Mouse (Mus musculus): Measurements from ENCODE around the gene Gadl1. TPM values are rescaled to one million over a fixed set of nuclear protein-coding genes. Genes with fewer than 3 reads are reported as not detected.

Gene Gadl1
- polyA plus RNA-seq, 1 experiment from 2014 or later, result 0.23 TPM

DNA sequence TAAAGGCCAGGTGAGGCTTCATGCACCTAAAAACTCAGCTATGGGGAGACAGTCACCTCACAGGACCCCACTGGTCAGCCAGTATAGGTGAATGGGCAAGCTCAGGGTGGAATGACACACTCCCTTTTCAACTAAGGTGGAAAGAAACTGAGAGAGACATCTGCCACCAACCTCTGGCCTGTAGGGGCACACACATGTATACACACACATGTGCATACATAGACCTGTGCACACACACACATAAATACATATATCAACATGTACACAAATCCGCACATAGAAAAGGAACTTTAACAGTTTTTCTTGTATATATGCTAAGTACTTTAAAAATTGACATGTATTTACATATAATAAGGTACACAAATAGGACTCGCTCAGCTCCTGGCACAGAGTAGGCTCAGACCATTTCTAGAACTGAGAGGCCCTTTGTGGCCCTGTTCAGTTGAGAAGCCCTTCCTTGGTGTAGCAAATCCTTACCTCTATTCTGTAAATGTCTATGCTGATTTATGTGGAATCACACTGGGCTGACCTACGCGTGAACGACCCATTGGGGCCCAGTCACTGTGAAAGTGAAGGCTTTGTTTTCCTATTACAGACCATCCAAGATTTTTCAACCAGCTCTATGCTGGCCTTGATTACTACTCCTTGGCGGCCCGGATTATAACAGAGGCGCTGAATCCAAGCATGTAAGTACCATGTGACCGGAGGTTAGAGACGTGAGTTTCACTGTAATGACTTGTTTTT lies 34.5 kb downstream of the Gadl1 start:
- no peaks in the 10 kb centered on the region for H3K36me3 ChIP-seq (replicated peaks; ENCODE audit: control insufficient read depth, insufficient read depth)
- H3K9ac ChIP-seq, result no peak overlapping the region
- 57% methylated on average over 10 of the region's 10 CpGs for WGBS
- H3K27me3 ChIP-seq (ENCODE audit: control insufficient read depth, insufficient read depth, low read length), result no peaks in the 10 kb centered on the region
- no peak overlapping the region for H3K4me3 ChIP-seq (replicated peaks; ENCODE audit: low read length)
- H3K4me2 ChIP-seq (replicated peaks), result no peak overlapping the region
- no peak overlapping the region for H3K27ac ChIP-seq
- ATAC-seq (ENCODE audit: low FRiP score) (peak; percentile 27; the same call in 1 of the 2 replicates), DNase-seq (ENCODE audit: low spot score) (no peak)
- peaks cover 9% of the 10 kb centered on the region; the same call in 1 of the 2 replicates for H3K4me1 ChIP-seq (replicated peaks; ENCODE audit: control insufficient read depth, insufficient read depth, low read length)
- no peaks in the 10 kb centered on the region for H3K9me3 ChIP-seq (ENCODE audit: control insufficient read depth, low read length)

DNA sequence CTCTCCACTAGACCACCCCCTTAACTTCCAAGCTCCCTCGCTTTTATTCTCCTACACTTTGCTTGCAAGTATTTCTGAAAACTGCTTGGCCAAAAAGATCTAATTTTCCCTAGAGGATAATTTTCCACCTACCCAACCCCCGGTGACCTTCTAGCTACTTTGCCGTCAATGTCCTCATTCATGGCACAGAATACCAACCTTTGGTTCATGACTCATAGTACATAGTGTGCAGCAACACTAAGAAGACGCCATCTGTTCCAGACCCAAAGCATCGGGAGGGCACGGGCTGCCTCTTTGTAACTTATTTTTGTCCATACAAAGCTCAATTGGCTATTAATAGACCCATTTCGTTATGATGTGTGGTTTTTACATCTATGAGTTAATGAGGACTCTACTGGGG lies 55.8 kb downstream of the Gadl1 start:
- no peak overlapping the region for H3K27ac ChIP-seq
- DNase-seq (ENCODE audit: low spot score), result no peak
- no peaks in the 10 kb centered on the region for H3K9me3 ChIP-seq (ENCODE audit: control insufficient read depth, low read length)
- H3K4me3 ChIP-seq (replicated peaks; ENCODE audit: low read length), result no peak overlapping the region
- no peaks in the 10 kb centered on the region for H3K4me1 ChIP-seq (replicated peaks; ENCODE audit: control insufficient read depth, insufficient read depth, low read length)
- H3K36me3 ChIP-seq (replicated peaks; ENCODE audit: control insufficient read depth, insufficient read depth), result no peaks in the 10 kb centered on the region
- 90% methylated on average over 7 of the region's 7 CpGs for WGBS
- no peak overlapping the region for H3K9ac ChIP-seq
- no peak for ATAC-seq (ENCODE audit: low FRiP score)
- no peak overlapping the region for H3K4me2 ChIP-seq (replicated peaks)
- H3K27me3 ChIP-seq (ENCODE audit: control insufficient read depth, insufficient read depth, low read length), result no peaks in the 10 kb centered on the region

DNA sequence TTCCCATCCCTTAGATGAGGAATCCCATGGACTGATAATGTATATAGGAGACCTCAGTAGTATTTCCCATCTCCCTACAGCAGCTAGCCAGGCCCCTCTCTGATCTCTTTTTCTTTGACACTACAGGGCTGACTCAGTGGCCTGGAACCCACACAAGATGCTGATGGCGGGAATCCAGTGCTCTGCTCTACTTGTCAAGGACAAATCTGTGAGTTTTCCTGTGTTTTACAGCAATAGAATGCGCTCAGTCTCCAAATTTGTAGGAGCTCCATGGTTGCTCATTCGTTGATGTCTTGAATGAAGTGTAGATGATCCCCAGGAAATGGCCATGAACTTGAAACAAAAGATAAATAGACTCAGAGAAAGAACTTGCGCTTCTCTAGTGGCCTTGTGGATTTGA lies 56.9 kb downstream of the Gadl1 start:
- H3K4me2 ChIP-seq (replicated peaks), result no peak overlapping the region
- H3K27ac ChIP-seq, result no peak overlapping the region
- WGBS, result 87% methylated on average over 4 of the region's 4 CpGs
- H3K4me1 ChIP-seq (replicated peaks; ENCODE audit: control insufficient read depth, insufficient read depth, low read length), result no peaks in the 10 kb centered on the region
- H3K9me3 ChIP-seq (ENCODE audit: control insufficient read depth, low read length), result no peaks in the 10 kb centered on the region
- no peak overlapping the region for H3K4me3 ChIP-seq (replicated peaks; ENCODE audit: low read length)
- DNase-seq (ENCODE audit: low spot score) (no peak), ATAC-seq (ENCODE audit: low FRiP score) (no peak)
- H3K36me3 ChIP-seq (replicated peaks; ENCODE audit: control insufficient read depth, insufficient read depth), result no peaks in the 10 kb centered on the region
- H3K9ac ChIP-seq, result no peak overlapping the region
- H3K27me3 ChIP-seq (ENCODE audit: control insufficient read depth, insufficient read depth, low read length), result no peaks in the 10 kb centered on the region

DNA sequence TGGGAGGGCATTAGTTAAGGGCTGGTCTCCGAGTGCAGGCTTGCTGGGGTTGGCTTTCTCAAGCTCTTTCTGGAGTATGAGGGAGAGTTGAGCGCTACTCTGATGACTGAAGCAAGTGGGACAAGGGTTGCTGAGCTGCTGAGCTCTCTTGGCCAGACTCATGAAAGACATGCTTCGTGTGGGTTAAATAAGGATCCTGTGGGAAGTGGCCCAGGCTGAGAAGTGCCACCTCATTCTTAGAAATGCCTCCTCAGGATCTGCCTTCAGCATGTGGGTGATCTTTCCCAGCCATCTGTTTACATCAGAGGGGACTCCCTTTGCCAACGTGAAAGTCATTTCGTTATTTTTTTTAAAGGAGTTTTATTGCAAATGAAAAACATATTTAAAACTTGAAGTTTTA lies 57.5 kb downstream of the Gadl1 start:
- no peak for DNase-seq (ENCODE audit: low spot score)
- no peaks in the 10 kb centered on the region for H3K4me1 ChIP-seq (replicated peaks; ENCODE audit: control insufficient read depth, insufficient read depth, low read length)
- no peak overlapping the region for H3K9ac ChIP-seq
- H3K36me3 ChIP-seq (replicated peaks; ENCODE audit: control insufficient read depth, insufficient read depth), result no peaks in the 10 kb centered on the region
- H3K4me2 ChIP-seq (replicated peaks), result no peak overlapping the region
- no peak for ATAC-seq (ENCODE audit: low FRiP score)
- H3K4me3 ChIP-seq (replicated peaks; ENCODE audit: low read length), result no peak overlapping the region
- no peaks in the 10 kb centered on the region for H3K9me3 ChIP-seq (ENCODE audit: control insufficient read depth, low read length)
- no peak overlapping the region for H3K27ac ChIP-seq
- H3K27me3 ChIP-seq (ENCODE audit: control insufficient read depth, insufficient read depth, low read length), result no peaks in the 10 kb centered on the region
- 86% methylated on average over 5 of the region's 5 CpGs for WGBS

- WGBS, result 94% methylated on average over 5 of the region's 5 CpGs
- ATAC-seq (ENCODE audit: low FRiP score) (no peak), DNase-seq (ENCODE audit: low spot score) (no peak)
- no peaks in the 10 kb centered on the region for H3K4me1 ChIP-seq (replicated peaks; ENCODE audit: control insufficient read depth, insufficient read depth, low read length)
- no peak overlapping the region for H3K27ac ChIP-seq
- H3K27me3 ChIP-seq (ENCODE audit: control insufficient read depth, insufficient read depth, low read length), result no peaks in the 10 kb centered on the region
- H3K4me3 ChIP-seq (replicated peaks; ENCODE audit: low read length), result no peak overlapping the region
- no peaks in the 10 kb centered on the region for H3K36me3 ChIP-seq (replicated peaks; ENCODE audit: control insufficient read depth, insufficient read depth)
- no peaks in the 10 kb centered on the region for H3K9me3 ChIP-seq (ENCODE audit: control insufficient read depth, low read length)
- no peak overlapping the region for H3K9ac ChIP-seq
- H3K4me2 ChIP-seq (replicated peaks), result no peak overlapping the region
Measured at GRCm38 (mm10) chr9:115967638-115968037, 58.4 kb downstream of the Gadl1 start.

DNA sequence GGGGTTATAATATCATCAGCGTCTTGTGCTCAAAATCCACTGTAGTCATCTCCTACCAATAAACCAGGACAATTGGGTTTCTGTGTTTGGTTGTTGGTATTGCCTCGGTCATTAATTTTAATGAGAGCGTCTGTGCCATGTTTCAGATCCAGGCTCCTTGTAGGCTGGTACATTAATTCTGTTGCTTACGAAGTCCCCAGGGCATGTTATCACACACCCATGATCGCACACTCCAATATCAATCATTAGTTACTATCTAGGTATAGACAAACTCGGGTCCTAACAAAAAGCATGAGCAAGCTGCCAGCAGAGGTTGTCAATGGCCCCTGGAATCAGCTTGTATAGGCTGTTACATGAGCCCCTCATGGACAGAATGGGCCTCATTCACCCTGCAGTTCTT lies 67.6 kb downstream of the Gadl1 start:
- Histone ChIP-seq H3K4me3 (replicated peaks; ENCODE audit: low read length) (no peak overlapping the region), H3K9me3 (ENCODE audit: control insufficient read depth, low read length) (peaks cover 6% of the 10 kb centered on the region; the same call in 1 of the 2 replicates), H3K9ac (no peak overlapping the region), H3K27ac (no peak overlapping the region), H3K27me3 (ENCODE audit: control insufficient read depth, insufficient read depth, low read length) (no peaks in the 10 kb centered on the region), H3K4me1 (replicated peaks; ENCODE audit: control insufficient read depth, insufficient read depth, low read length) (peaks cover 3% of the 10 kb centered on the region; the same call in 1 of the 2 replicates), H3K4me2 (replicated peaks) (no peak overlapping the region), H3K36me3 (replicated peaks; ENCODE audit: control insufficient read depth, insufficient read depth) (no peaks in the 10 kb centered on the region)
- 57% methylated on average over 6 of the region's 6 CpGs for WGBS
- DNase-seq (ENCODE audit: low spot score) (no peak), ATAC-seq (ENCODE audit: low FRiP score) (no peak)

DNA sequence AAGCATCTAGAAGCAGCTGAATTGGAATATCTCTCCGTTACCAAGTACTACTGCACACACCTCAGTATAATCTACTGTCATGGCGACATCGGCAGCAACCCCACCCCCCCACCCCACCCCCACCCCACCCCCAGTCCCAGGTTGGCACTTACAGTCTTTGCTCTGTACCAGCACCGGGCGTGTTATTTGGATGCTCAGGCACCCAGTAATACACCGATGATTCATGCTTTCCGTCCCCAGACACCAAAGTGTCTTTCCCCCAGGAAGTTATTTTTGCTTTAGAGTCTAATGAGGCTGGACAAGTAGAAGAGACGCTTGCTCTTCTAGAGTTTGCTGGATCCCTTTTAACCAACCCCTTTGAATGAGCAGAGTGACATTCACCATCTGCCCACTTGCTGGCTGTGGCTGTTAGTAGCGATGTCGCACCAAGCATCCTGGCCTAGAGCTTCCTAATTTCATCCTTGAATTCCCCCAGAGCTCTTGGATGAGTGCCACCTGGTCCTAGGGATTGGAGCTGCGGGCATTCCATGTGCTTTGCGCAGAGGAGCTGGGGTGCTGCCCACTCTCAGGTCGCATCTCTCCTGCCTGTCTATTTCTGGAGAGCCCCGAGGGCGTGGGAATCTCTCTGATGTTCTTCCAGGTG lies 68.5 kb downstream of the Gadl1 start:
- Histone ChIP-seq H3K4me1 (replicated peaks; ENCODE audit: control insufficient read depth, insufficient read depth, low read length) (peaks cover 3% of the 10 kb centered on the region; the same call in 1 of the 2 replicates), H3K9me3 (ENCODE audit: control insufficient read depth, low read length) (peaks cover 6% of the 10 kb centered on the region; the same call in 1 of the 2 replicates), H3K4me2 (replicated peaks) (no peak overlapping the region), H3K9ac (no peak overlapping the region), H3K27ac (no peak overlapping the region), H3K27me3 (ENCODE audit: control insufficient read depth, insufficient read depth, low read length) (no peaks in the 10 kb centered on the region), H3K4me3 (replicated peaks; ENCODE audit: low read length) (no peak overlapping the region), H3K36me3 (replicated peaks; ENCODE audit: control insufficient read depth, insufficient read depth) (no peaks in the 10 kb centered on the region)
- WGBS, result 84% methylated on average over 15 of the region's 15 CpGs
- no peak for DNase-seq (ENCODE audit: low spot score)
- no peak for ATAC-seq (ENCODE audit: low FRiP score)

- no peak for DNase-seq (ENCODE audit: low spot score)
- no peak for ATAC-seq (ENCODE audit: low FRiP score)
- no peak overlapping the region for H3K27ac ChIP-seq
- no peak overlapping the region for H3K4me2 ChIP-seq (replicated peaks)
- 76% methylated on average over 2 of the region's 2 CpGs for WGBS
- H3K4me1 ChIP-seq (replicated peaks; ENCODE audit: control insufficient read depth, insufficient read depth, low read length), result peaks cover 3% of the 10 kb centered on the region; the same call in 1 of the 2 replicates
- no peak overlapping the region for H3K4me3 ChIP-seq (replicated peaks; ENCODE audit: low read length)
- H3K9me3 ChIP-seq (ENCODE audit: control insufficient read depth, low read length), result peaks cover 6% of the 10 kb centered on the region; the same call in 1 of the 2 replicates
- H3K36me3 ChIP-seq (replicated peaks; ENCODE audit: control insufficient read depth, insufficient read depth), result no peaks in the 10 kb centered on the region
- H3K9ac ChIP-seq, result no peak overlapping the region
- no peaks in the 10 kb centered on the region for H3K27me3 ChIP-seq (ENCODE audit: control insufficient read depth, insufficient read depth, low read length)
Measured at GRCm38 (mm10) chr9:115978478-115978877, 69.2 kb downstream of the Gadl1 start.

GRCm38 (mm10) chr9:115990661-115991060 lies 81.4 kb downstream of the Gadl1 start:
- H3K27ac ChIP-seq, result no peak overlapping the region
- H3K9me3 ChIP-seq (ENCODE audit: control insufficient read depth, low read length), result no peaks in the 10 kb centered on the region
- H3K4me3 ChIP-seq (replicated peaks; ENCODE audit: low read length), result no peak overlapping the region
- DNase-seq (ENCODE audit: low spot score) (no peak), ATAC-seq (ENCODE audit: low FRiP score) (no peak)
- no peaks in the 10 kb centered on the region for H3K27me3 ChIP-seq (ENCODE audit: control insufficient read depth, insufficient read depth, low read length)
- 89% methylated on average over 7 of the region's 7 CpGs for WGBS
- H3K9ac ChIP-seq, result no peak overlapping the region
- H3K36me3 ChIP-seq (replicated peaks; ENCODE audit: control insufficient read depth, insufficient read depth), result no peaks in the 10 kb centered on the region
- H3K4me1 ChIP-seq (replicated peaks; ENCODE audit: control insufficient read depth, insufficient read depth, low read length), result no peaks in the 10 kb centered on the region
- H3K4me2 ChIP-seq (replicated peaks), result no peak overlapping the region
